Mouse (Mus musculus) Patski (cell line): ENCODE results near the gene Gabpb1. TPM values are rescaled to one million over a fixed set of nuclear protein-coding genes. Genes with fewer than 3 reads are reported as not detected.
A peak's percentile ranks its signal among the peaks of the same experiment; 100 is the strongest.

Source experiments
- ATAC-seq: fragments of 100-300 bp; one replicate; pipeline ENCODE4 v1.8.0; 2021
- CTCF ChIA-PET: fragments of 350-600 bp; sonication (Branson Sonifier 250); formaldehyde crosslinking; loops from one replicate; lab custom pipeline; 2022; ENCODE audit warnings: inconsistent platforms; lab: Charles Lee
- POLR2A ChIA-PET: fragments of 350-600 bp; sonication (Branson Sonifier 250); formaldehyde crosslinking; loops from one replicate; lab custom pipeline; 2022; ENCODE audit warnings: antibody characterized with exemption, inconsistent platforms; lab: Charles Lee
- DNase-seq: peaks from one replicate; pipeline ENCODE4 v3.0.0-alpha.2; 2011; ENCODE audit warnings: low read depth, low spot score
- H3K27me3 ChIP-seq: fragments of 371-371 bp; one replicate; pipeline ENCODE4 v1.5.1; 2021
- CTCF ChIP-seq: fragments of 100-300 bp; IDR thresholded peaks from one replicate; pipeline ENCODE4 v1.5.1; 2021
- in situ Hi-C: fragments of 300-500 bp; cut with MboI; formaldehyde crosslinking; loops from 3 replicates; pipeline ENCODE4 v1.11.1; 2018; ENCODE audit warnings: low pct_unique_long_range_greater_than_20kb, mixed read lengths
- polyA plus RNA-seq: library from polyadenylated mRNA; unstranded; gene quantifications from one replicate; pipeline ENCODE4 v1.2.3, GENCODE M21; 2021

Gabpb1 gene
- polyA plus RNA-seq, 1 experiment from 2014 or later, result 21.9 TPM

DNA sequence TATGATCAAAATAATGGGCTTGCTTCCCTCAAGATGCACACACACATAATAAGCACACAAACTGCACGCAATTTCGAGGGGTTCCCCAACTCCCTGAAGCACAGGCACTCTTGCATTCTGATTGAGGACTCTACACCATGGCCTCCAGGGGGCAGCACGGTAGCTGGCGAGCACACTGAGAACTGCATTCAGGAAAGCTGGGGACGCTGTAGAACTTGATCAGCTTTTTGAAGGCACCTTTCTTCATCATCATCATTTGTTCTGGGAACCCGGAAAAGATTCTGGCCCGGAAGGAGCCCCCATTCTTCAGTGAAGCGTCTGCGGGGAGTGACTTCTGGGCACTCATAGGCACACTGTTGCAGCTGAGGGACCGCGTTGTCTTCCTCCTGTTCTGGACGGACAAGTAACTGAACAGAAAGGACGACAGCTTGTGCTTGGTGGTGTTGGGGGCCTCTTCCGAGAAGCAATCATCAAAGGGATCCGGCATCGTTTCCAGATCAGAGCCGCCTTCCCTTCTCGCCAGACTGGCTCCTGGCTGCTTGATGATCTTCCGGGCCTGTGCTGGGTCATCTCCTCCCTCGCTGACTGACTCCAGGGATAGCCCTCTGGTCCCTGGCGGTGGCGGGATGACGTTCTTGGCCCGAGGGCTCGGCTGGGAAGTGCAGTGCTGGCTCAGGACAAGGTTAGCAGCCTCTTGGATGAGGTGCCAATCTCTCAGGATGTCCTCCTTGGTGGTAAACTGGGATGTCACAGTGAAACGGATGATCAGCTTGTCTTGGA lies 82.1 kb downstream of the Gabpb1 start:
- ATAC-seq (peak; percentile 65), DNase-seq (no peak)
- peaks cover 3% of the 10 kb centered on the region for H3K27me3 ChIP-seq
- TF ChIP-seq CTCF, result peak; percentile 86
- ChIA-PET CTCF (interaction anchor here (0.7 to 1.5 kb wide), 5 partner anchors 9 to 69 kb away, joined by 3 to 9 read pairs (median 4); no protein-coding TSS in a partner anchor), POLR2A (no interaction called here)
- in situ Hi-C loops, result loop anchor here (10.0 kb wide), 1 partner anchor 411 kb away; the partner anchor contains the start of gene Ap4e1

DNA sequence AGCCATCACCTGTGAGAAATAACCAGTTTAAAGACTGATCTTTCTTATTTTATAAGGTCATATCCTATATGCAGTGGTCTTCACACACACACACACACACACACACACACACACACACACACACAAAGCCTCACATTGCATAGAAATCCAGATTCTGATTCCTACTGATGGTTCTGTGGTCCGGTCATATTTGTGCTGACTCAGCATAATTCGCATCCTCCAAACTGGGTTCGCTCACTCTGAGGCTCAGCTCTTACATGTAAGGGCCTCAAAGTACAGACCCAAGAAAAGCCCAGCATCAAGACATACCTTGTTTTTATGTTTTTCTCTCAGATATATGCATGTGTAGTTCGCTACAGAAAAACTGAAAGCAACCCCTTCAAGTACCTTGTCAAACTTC lies 84.8 kb downstream of the Gabpb1 start:
- H3K27me3 ChIP-seq, result peaks cover 3% of the 10 kb centered on the region
- TF ChIP-seq CTCF, result no peak
- ATAC-seq (no peak), DNase-seq (no peak)
- POLR2A ChIA-PET, result no interaction called here
- CTCF ChIA-PET, result no interaction called here
- in situ Hi-C loops, result loop anchor here (10.0 kb wide), 1 partner anchor 413 kb away; the partner anchor contains the start of gene Ap4e1

DNA sequence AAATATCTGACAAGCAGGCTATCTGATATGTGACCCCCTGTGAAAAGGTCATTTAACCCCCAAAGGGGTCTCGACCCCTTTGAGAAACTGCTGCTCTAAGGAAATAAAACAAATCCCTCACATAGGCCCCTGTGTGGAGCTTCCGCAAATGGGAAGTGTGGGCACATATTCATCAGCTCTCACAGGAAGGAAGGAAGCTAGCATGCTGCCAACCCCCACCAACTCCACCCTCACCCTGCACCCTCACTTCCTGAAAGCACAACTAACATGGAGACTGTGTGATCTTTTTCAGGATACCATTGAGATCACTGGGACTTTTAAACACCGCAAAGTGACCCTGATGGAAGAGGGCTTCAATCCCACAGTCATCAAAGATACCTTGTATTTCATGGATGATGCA lies 88.7 kb downstream of the Gabpb1 start:
- POLR2A ChIA-PET, result no interaction called here
- TF ChIP-seq CTCF, result no peak
- CTCF ChIA-PET, result interaction anchor here (0.6 kb wide), 1 partner anchor 182 kb away, joined by 3 read pairs; no protein-coding TSS in a partner anchor
- peaks cover 3% of the 10 kb centered on the region for H3K27me3 ChIP-seq
- in situ Hi-C loops, result no loop called here
- DNase-seq (no peak), ATAC-seq (no peak)

DNA sequence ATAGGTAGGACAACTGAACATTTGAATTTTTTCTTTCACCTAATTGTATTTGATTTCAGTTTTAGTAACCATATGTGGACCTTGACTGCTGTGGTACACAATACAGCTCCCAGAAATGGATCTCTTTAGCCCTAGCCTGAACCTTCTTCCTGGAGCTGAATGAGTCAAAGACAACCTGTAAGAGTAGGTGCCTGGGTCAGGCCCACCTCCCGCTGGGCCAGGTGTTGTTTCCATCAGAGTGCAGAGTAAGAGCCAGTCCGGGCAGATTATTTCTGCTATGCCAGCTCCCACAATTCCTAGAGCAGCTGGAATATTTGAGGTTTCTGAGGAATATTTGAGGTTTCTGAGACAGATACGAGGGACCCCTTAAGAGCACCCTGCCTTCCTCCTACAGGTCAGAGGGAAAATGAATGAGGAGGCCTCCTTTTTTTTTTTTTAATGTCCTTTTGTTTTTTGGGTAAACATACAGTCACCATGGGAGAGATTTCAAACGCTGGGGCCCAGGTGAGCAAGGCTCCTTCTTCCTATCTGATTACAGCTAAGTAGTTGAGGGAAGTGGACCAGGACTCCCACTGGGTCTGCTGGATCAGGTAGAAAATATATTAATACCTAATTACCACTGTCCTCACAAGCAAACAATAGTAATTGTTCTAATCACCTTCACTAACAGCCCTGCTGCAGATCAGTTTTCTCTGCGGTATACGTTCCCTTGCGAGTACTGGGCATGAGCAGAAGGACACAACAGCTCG lies 91.3 kb downstream of the Gabpb1 start:
- no peak for TF ChIP-seq CTCF
- no peak for ATAC-seq
- ChIA-PET CTCF (interaction anchor here (1.3 kb wide), 1 partner anchor 10 kb away, joined by 4 read pairs; no protein-coding TSS in a partner anchor), POLR2A (interaction anchor here (0.6 kb wide), 1 partner anchor 32 kb away, joined by 4 read pairs; no protein-coding TSS in a partner anchor)
- DNase-seq, result no peak
- in situ Hi-C loops, result no loop called here
- H3K27me3 ChIP-seq, result peaks cover 3% of the 10 kb centered on the region

DNA sequence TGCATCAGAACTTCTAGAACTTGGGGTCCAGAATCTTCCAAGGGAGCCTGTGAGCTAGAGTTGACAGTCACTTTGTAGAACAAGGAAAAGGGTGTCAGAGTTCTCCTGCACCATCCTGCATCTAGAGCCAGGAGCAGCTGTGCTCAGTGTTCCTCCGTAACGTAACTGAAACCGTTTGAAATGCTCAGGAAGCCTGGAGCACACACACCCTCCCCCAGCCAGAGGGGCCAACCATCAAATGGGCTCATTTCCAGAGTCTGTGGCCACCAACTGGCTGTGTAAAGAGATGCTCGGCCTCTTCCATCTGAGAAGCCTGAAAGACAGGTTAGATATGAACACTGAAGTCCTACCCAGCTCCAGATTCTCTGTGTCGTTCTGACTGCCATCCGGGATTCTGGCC lies 92.2 kb downstream of the Gabpb1 start:
- POLR2A ChIA-PET, result no interaction called here
- TF ChIP-seq CTCF, result no peak
- CTCF ChIA-PET, result no interaction called here
- in situ Hi-C loops, result no loop called here
- H3K27me3 ChIP-seq, result no peaks in the 10 kb centered on the region
- ATAC-seq (no peak), DNase-seq (no peak)

DNA sequence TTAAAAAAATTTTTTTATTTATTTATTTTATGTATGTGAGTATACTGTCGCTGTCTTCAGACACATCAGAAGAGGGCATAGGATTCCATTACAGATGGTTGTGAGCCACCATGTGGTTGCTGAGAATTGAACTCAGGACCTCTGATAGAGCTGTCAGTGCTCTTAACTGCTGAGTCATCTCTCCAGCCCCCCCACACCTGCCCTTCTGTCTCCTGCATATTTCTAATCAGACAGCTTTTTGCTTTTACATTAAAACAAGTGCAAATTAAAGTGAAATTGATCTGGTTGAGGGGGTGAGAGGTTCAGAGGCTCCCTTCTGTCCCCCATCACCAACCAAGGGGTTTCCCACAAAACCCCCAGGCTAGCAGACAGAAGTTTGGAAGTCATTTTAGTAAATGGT lies 96.9 kb downstream of the Gabpb1 start:
- in situ Hi-C loops, result no loop called here
- CTCF ChIA-PET, result interaction anchor here (0.6 kb wide), 1 partner anchor 874 kb away, joined by 3 read pairs; no protein-coding TSS in a partner anchor
- ATAC-seq (no peak), DNase-seq (no peak)
- no peak for TF ChIP-seq CTCF
- H3K27me3 ChIP-seq, result peaks cover 19% of the 10 kb centered on the region
- POLR2A ChIA-PET, result interaction anchor here (0.7 kb wide), 1 partner anchor 40 kb away, joined by 4 read pairs; the partner anchor contains the start of gene Hdc

Other genes starting within 250 kb of the Gabpb1 start
- gene Atp8b4, start 175.7 kb downstream of the Gabpb1 start, polyA plus RNA-seq, result 0.03 TPM
- gene Slc27a2, start 123.9 kb downstream of the Gabpb1 start, polyA plus RNA-seq, result not detected
- gene Hdc, start 57.0 kb downstream of the Gabpb1 start, polyA plus RNA-seq, result 0.12 TPM
- gene Usp8, start 31.0 kb upstream of the Gabpb1 start, polyA plus RNA-seq, result 73.8 TPM
- gene Usp50, start 107.1 kb upstream of the Gabpb1 start, polyA plus RNA-seq, result 0.30 TPM
- 53.3 TPM for gene Trpm7, start 199.9 kb upstream of the Gabpb1 start, polyA plus RNA-seq